Mouse (Mus musculus): ENCODE measurements around the gene Klk6.

The Klk6 gene

DNA sequence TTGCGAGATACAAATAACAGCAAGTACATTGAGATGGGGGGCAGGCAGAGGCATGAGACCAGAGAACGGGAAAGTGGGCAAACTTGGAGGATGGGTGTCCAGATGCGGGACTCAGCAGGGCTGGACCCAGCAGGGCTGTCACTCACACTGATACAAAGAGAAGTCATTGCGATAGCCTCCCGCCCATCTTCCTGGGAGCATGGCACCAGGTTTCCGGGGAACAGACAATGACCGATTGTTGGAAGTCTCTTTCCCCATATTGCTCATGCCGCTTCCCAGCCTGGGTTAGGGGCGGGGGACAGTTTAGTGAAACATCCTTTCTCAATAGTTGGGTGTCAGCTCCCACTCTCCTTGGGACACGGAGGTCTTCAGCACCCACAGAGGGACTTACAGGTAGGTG lies at the start of gene Klk6:
Gene Klk6, plus strand, starts transcription at position 301 of the 400 bp plus-strand sequence.
- no peak for DNase-seq (ENCODE audit: low read depth, low spot score)

GRCm38 (mm10) chr7:43774802-43775201 lies 49.5 kb upstream of the Klk6 start:
- no peak for DNase-seq (ENCODE audit: low read depth, low spot score)

- no peak for DNase-seq (ENCODE audit: low read depth, low spot score)
Observed at GRCm38 (mm10) chr7:43775311-43776057, 48.8 kb upstream of the Klk6 start.

DNA sequence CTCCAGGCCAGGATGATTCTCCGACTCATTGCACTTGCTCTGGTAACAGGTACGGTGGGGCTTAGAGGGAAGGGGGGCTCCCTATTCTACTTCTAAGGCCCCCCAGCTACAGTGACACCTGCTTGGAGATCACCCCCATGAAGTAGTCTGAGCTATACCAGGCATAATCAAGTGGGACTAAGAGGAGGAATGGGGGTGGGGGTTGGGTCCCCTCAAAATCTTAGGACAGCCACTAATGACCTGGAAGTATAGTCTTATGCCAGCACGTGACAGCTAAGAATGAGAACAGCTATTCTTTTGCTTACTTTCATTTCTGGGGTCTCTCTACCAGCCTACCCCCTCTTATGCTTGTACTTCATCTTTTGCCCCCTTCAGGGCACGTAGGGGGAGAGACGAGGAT lies 47.8 kb upstream of the Klk6 start:
- DNase-seq (ENCODE audit: low read depth, low spot score) = no peak

DNA sequence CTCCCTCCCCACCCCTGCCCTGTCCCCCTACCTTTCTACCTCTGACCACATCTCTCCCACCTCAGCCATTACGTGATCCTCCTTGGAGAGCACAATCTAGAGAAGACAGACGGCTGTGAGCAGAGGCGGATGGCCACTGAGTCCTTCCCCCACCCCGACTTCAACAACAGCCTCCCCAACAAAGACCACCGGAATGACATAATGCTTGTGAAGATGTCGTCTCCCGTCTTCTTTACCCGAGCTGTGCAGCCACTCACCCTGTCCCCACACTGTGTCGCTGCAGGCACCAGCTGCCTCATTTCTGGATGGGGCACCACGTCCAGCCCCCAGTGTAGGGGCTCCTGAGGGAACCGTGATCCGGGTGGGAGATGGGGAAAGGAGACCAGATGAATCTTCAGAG lies 46.9 kb upstream of the Klk6 start:
- DNase-seq (ENCODE audit: low read depth, low spot score) = no peak

- DNase-seq (ENCODE audit: low read depth, low spot score) = no peak
Observed at GRCm38 (mm10) chr7:43778176-43778970, 45.9 kb upstream of the Klk6 start.

DNA sequence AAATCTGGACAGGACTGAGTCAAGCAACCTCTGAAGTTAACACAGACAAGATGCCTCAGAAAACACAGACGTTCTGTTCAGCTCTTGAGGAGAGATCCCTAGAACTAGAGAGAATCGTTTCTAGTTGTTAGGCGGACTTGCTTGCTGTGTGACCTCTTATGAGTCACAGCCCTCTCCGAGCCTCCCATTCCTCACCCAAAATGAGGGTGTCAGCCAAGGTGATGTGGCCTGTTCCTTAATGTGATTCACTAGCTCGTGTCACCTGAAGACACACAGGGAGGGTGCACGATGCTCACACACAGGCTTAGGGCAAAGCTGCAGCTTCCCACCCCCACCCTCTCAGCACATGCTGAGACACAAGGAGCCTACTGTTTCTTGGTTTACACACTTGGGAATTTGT lies 44.1 kb upstream of the Klk6 start:
- no peak for DNase-seq (ENCODE audit: low read depth, low spot score)

GRCm38 (mm10) chr7:43780746-43781145 lies 43.6 kb upstream of the Klk6 start, which contains the start of gene Klk10:
Gene Klk10 (plus strand): TSS chr7:43781035.
- no peak for DNase-seq (ENCODE audit: low read depth, low spot score)

DNA sequence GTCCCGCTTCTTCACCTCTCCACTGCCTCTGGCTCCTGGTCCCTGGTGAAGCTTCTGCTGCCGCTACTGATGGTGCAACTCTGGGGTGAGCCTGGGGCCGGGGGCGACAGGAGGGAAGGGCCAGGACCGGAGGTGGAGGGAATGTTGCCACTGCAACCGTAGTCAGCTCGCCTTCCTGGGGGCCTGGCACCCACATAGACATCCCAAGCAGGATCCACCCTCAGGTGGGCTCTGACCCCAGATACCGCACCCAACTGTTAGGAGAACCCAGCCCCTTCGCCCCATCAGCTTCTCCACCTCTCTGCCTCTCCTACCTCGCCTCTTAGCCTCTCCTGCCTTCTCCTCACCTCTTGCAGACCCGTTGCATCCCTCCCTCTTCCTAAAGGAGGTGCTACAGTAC lies 42.8 kb upstream of the Klk6 start:
- no peak for DNase-seq (ENCODE audit: low read depth, low spot score)

DNA sequence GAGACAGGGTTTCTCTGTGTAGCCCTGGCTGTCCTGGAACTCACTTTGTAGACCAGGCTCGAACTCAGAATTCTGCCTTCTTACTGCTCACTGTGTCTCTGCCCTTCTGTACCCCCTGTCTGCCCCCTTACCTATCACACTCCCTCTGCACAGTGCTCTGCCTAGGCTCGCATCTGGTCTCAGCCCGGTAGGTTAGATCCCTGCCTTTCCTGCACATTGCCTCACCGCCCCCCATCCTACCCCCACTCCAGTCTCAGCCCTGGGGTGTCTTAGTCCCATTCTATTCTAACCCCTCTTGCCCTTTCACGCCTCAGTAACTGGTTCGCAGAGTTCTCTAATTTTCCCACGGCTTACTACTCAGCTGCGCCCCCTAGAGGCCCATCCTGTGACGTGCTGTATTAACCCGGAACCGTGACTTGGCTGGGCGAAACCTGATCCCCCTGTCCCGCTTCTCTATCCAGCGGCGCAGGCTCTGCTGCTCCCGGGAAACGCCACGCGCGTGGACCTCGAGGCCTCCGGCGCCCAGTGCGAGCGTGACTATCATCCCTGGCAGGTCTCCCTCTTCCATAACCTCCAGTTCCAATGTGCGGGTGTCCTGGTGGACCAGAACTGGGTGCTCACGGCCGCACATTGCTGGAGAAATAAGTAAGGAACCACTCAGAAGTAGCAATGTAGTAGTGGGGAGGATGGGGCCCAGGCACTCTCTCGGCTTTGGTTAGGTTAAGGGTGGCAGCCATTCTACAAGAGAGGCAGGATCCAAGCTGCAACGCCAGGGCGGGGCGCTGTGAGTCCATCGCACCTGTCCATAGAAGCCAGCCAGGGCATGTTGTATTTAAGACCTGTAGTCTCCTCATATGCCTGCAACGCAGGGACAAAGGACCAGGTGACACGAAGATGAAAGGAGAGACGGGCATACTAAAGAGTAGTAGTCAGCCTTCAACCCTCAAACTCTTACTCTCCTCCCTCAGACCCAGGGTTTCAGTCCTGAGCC lies 41.7 kb upstream of the Klk6 start:
- peak; percentile 24 for DNase-seq (ENCODE audit: low read depth, low spot score)

DNA sequence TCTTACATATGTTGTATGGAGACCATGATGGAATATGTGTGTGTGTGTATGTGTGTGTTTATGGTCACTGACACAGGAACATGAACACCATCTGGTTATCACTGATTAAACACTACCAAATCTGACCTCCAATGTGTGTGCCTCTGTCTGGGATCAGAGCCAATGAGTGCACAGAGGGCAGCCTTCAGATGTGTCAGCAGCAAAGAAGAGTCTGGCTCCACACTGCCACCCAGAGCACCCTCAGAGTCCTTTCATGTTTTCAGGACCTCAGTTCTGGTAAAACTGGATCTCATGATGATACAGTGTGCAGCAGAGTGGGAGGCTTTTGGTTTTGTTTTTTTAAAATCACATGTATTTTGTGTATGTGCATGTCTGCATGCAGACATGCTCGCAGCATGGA lies 39.0 kb upstream of the Klk6 start:
- no peak for DNase-seq (ENCODE audit: low read depth, low spot score)

- no peak for DNase-seq (ENCODE audit: low read depth, low spot score)
Observed at GRCm38 (mm10) chr7:43788096-43788495, 36.2 kb upstream of the Klk6 start.

GRCm38 (mm10) chr7:43789295-43789694 lies 35.0 kb upstream of the Klk6 start:
- no peak for DNase-seq (ENCODE audit: low read depth, low spot score)

DNA sequence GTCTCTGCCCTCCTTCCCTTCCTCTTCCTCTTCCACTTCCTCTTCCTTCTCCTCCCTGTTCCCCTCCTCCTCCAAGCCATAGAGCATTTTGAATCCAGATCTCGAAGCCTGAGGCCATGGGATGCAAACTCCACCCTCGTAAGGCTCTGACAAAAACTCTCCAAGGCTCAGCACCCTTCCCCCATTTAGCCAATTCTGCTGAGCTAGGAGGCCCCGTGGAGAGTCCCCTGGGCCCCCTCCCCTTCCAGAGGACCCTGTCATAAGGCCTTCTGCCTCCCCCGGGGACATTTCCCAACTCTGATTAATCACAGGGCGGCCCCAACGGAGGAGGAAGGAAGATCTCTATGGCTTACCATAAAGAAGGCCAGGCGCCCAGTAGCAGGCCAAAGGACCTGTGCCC lies 32.7 kb upstream of the Klk6 start, which contains the start of gene Klk9:
Gene Klk9, plus strand, starts transcription at position 301 of the 400 bp plus-strand sequence.
- no peak for DNase-seq (ENCODE audit: low read depth, low spot score)

GRCm38 (mm10) chr7:43796355-43796754 lies 27.9 kb upstream of the Klk6 start:
- DNase-seq (ENCODE audit: low read depth, low spot score) = no peak

GRCm38 (mm10) chr7:43797333-43797769 lies 26.9 kb upstream of the Klk6 start, which contains the start of gene Klk8:
Gene Klk8 (plus strand): TSS chr7:43797577.
- DNase-seq (ENCODE audit: low read depth, low spot score) = no peak

GRCm38 (mm10) chr7:43797844-43798462 lies 26.3 kb upstream of the Klk6 start:
- DNase-seq (ENCODE audit: low read depth, low spot score) = no peak

GRCm38 (mm10) chr7:43799876-43800275 lies 24.4 kb upstream of the Klk6 start:
- no peak for DNase-seq (ENCODE audit: low read depth, low spot score)

DNA sequence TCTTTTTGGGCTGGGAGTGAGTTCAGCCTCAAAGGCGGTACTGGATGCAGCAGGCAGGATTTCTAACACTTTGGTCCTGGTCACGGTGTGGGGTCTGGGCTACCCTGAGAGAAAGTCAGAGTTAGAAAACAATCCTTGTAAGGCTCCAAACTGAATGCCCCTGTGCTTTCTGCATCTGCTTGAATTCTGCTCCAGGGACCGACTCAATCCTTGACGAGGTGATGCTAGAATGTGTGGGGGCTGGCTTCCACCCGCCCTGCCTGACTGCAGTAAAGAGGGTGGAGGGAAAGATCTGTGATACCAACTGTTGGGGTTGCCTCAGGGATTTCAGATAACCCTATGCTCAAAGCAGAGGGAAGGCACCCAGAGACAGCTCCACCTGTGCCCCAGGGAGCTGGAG lies 13.3 kb upstream of the Klk6 start, which contains the start of gene Klk7:
Gene Klk7, plus strand, starts transcription at position 301 of the 400 bp plus-strand sequence.
- no peak for DNase-seq (ENCODE audit: low read depth, low spot score)

- no peak for DNase-seq (ENCODE audit: low read depth, low spot score)
Observed at GRCm38 (mm10) chr7:43815211-43815610, 9.1 kb upstream of the Klk6 start.

GRCm38 (mm10) chr7:43816746-43817145 lies 7.6 kb upstream of the Klk6 start:
- no peak for DNase-seq (ENCODE audit: low read depth, low spot score)
